Mouse (Mus musculus) forebrain, embryonic 11.5 days (tissue): ENCODE measurements around the gene Pfn2. TPM values are rescaled to one million over a fixed set of nuclear protein-coding genes. Genes with fewer than 3 reads are reported as not detected.

ENCODE experiments used
- ATAC-seq: fragments of 200-750 bp; cut with Nextera tagmentation; replicated peaks from 2 replicates; pipeline ENCODE4 v1.8.0; 2017; ENCODE audit warnings: moderate TSS enrichment; ENCODE audit not compliant: low FRiP score
- DNase-seq: peaks from one replicate; pipeline ENCODE4 v3.0.0-alpha.2; 2017; ENCODE audit warnings: low spot score
- H3K27ac ChIP-seq: fragments of 300-500 bp; sonication (generic); 2 replicates; pipeline ENCODE4 v1.5.1; 2014; ENCODE audit warnings: low read depth, low read length
- H3K27me3 ChIP-seq: fragments of 300-500 bp; sonication (generic); 2 replicates; pipeline ENCODE4 v1.6.1; 2014; ENCODE audit warnings: mild to moderate bottlenecking, low read length, mixed read lengths; ENCODE audit not compliant: control insufficient read depth, insufficient read depth
- H3K36me3 ChIP-seq: fragments of 300-500 bp; sonication (generic); 2 replicates; pipeline ENCODE4 v1.6.1; 2014; ENCODE audit warnings: mild to moderate bottlenecking, low read length, moderate library complexity, mixed read lengths; ENCODE audit not compliant: control insufficient read depth, insufficient read depth
- H3K4me1 ChIP-seq: fragments of 300-500 bp; sonication (generic); replicated peaks from 2 replicates; pipeline ENCODE4 v1.6.1; 2014; ENCODE audit warnings: low read length, mixed read lengths; ENCODE audit not compliant: control insufficient read depth, insufficient read depth
- H3K4me2 ChIP-seq: fragments of 300-500 bp; sonication (generic); 2 replicates; pipeline ENCODE4 v1.6.1; 2014; ENCODE audit warnings: low read depth, mild to moderate bottlenecking, low read length, moderate library complexity, mixed read lengths; ENCODE audit not compliant: severe bottlenecking
- H3K4me3 ChIP-seq: fragments of 300-500 bp; sonication (generic); 2 replicates; pipeline ENCODE4 v1.5.1; 2014; ENCODE audit warnings: low read depth, low read length
- H3K9ac ChIP-seq: fragments of 300-500 bp; sonication (generic); 2 replicates; pipeline ENCODE4 v1.6.1; 2014; ENCODE audit warnings: low read length
- H3K9me3 ChIP-seq: fragments of 300-500 bp; sonication (generic); 2 replicates; pipeline ENCODE4 v1.6.1; 2016; ENCODE audit warnings: low read length, mixed read lengths; ENCODE audit not compliant: control insufficient read depth
- WGBS: fragments of 180-500 bp; shearing (Covaris S2); extraction: QIAGEN DNeasy Blood & Tissue Kit; methylation state at CpG from one replicate; pipeline ENCODE4 v1.1.7; 2014; 5-methylcytosine and 5-hydroxymethylcytosine counted together
- polyA plus RNA-seq: library from polyadenylated mRNA; unstranded; fragments of >200 nt; fragmentation: Nextera tagmentation; extraction: Ambion mirVana; gene quantifications from 2 replicates; pipeline ENCODE4 v1.2.1, GENCODE M21; 2014

Pfn2 gene
- 282 and 289 TPM in 2 replicates for polyA plus RNA-seq

- Histone ChIP-seq H3K27me3 (no peaks in the 10 kb centered on the region), H3K9ac (peak within 1 kb of the TSS; percentile 97), H3K36me3 (peaks cover 4% of the 10 kb centered on the region), H3K4me2 (peak within 1 kb of the TSS; percentile 68), H3K27ac (peak within 1 kb of the TSS; percentile 98), H3K9me3 (no peaks in the 10 kb centered on the region; the same call in 1 of the 2 replicates), H3K4me1 (no peaks in the 10 kb centered on the region), H3K4me3 (peak within 1 kb of the TSS; percentile 90)
- DNase-seq (peak; percentile 95), ATAC-seq (peak; percentile 88)
- 0% methylated on average over 36 of the region's 52 CpGs for WGBS
Observed at GRCm38 (mm10) chr3:57847760-57848185, at the start of gene Pfn2. TSS of gene Pfn2 (minus strand) at chr3:57848079.

DNA sequence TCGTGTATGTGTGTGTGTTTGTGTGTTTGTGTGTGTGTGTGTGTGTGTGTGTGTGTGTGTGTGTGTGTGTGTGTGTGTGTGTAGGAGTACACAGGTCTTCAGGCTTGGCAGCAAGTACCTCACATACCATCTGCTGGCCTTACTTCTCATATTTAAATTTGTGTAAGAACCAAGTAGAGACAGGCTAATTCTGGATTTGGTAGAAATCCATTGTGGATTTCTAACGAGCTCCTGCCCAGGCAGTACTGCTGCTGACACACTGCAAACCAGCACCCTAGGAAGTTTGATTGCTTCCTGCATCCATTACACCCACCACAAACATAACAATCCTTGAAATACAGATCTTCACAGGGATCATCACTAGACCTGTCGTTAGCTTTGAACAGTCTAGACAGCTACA, 35.1 kb upstream of the Pfn2 start:
- Histone ChIP-seq H3K27me3 (no peaks in the 10 kb centered on the region), H3K36me3 (no peaks in the 10 kb centered on the region), H3K4me2 (no peak overlapping the region), H3K27ac (no peak overlapping the region), H3K4me3 (no peak overlapping the region), H3K4me1 (no peaks in the 10 kb centered on the region), H3K9me3 (peaks cover 2% of the 10 kb centered on the region; the same call in 1 of the 2 replicates), H3K9ac (no peak overlapping the region)
- no peak for ATAC-seq
- no peak for DNase-seq
- WGBS, result 71% methylated on average over 3 of the region's 3 CpGs

DNA sequence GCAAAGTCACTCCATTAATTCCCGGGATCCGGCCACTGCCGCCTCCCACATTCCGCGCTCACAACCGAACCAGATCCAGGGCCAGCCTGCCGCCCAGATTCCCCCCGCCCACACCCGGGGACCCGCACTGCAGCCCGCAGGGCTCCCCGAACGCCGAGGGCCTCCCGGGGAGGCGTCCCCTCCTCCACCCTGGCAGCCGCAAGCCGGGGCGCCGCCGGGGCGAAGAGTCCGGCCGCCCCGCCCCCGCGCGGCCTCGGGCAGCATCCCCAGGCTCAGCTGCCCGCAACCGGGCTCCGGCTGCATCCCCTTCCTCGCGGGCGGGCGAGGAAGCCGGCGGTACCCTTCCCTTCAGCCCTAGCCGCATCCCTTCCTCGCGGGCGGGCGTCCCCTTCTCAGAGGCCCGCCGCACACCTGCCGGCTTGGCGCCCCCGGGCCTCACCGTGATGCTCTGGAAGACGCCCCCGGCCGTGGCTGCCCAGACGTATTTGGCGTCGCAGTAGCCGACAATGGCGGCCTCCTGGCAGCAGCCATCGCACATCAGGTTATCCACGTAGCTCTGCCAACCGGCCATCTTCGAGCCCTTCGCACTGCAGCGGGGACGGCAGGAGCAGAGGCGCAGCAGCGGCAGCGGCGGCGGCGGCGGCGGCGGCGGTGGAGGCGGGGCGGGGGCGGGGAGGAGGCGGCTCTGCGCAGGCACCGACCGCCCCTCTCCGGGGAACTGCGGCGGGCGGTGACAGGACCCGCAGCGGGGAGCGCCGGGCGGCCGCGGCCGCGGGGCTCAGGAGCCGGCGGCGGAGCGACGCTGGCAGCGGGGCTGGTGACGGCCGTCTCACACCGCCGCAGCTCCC, 743 bp downstream of the Pfn2 start:
- H3K36me3 ChIP-seq, result peaks cover 4% of the 10 kb centered on the region
- DNase-seq, result peak; percentile 90
- no peaks in the 10 kb centered on the region for H3K27me3 ChIP-seq
- peak; percentile 87 for ATAC-seq
- H3K27ac ChIP-seq, result peak overlapping the region; percentile 98
- H3K4me3 ChIP-seq, result peak overlapping the region; percentile 90
- no peaks in the 10 kb centered on the region; the same call in 1 of the 2 replicates for H3K9me3 ChIP-seq
- H3K4me1 ChIP-seq, result no peaks in the 10 kb centered on the region
- peak overlapping the region; percentile 68 for H3K4me2 ChIP-seq
- peak overlapping the region; percentile 97 for H3K9ac ChIP-seq
- WGBS, result under 1% methylated on average over 89 of the region's 104 CpGs

- peaks cover 4% of the 10 kb centered on the region for H3K36me3 ChIP-seq
- ATAC-seq, result no peak
- no peaks in the 10 kb centered on the region for H3K27me3 ChIP-seq
- H3K9me3 ChIP-seq, result no peaks in the 10 kb centered on the region; the same call in 1 of the 2 replicates
- peak overlapping the region; percentile 98 for H3K27ac ChIP-seq
- peak overlapping the region; percentile 97 for H3K9ac ChIP-seq
- WGBS, result 0% methylated on average over 9 of the region's 9 CpGs
- DNase-seq, result no peak
- peak overlapping the region; percentile 68 for H3K4me2 ChIP-seq
- peak overlapping the region; percentile 90 for H3K4me3 ChIP-seq
- H3K4me1 ChIP-seq, result no peaks in the 10 kb centered on the region
Observed at GRCm38 (mm10) chr3:57846662-57846911, 1.3 kb downstream of the Pfn2 start.

GRCm38 (mm10) chr3:57845786-57846661, 1.9 kb downstream of the Pfn2 start:
- peak overlapping the region; percentile 68 for H3K4me2 ChIP-seq
- H3K9me3 ChIP-seq, result no peaks in the 10 kb centered on the region; the same call in 1 of the 2 replicates
- H3K27me3 ChIP-seq, result no peaks in the 10 kb centered on the region
- peak overlapping the region; percentile 90 for H3K4me3 ChIP-seq
- 9% methylated on average over 11 of the region's 11 CpGs for WGBS
- ATAC-seq (no peak), DNase-seq (peak; percentile 55)
- H3K36me3 ChIP-seq, result peaks cover 4% of the 10 kb centered on the region
- peak overlapping the region; percentile 98 for H3K27ac ChIP-seq
- no peaks in the 10 kb centered on the region for H3K4me1 ChIP-seq
- peak overlapping the region; percentile 97 for H3K9ac ChIP-seq

DNA sequence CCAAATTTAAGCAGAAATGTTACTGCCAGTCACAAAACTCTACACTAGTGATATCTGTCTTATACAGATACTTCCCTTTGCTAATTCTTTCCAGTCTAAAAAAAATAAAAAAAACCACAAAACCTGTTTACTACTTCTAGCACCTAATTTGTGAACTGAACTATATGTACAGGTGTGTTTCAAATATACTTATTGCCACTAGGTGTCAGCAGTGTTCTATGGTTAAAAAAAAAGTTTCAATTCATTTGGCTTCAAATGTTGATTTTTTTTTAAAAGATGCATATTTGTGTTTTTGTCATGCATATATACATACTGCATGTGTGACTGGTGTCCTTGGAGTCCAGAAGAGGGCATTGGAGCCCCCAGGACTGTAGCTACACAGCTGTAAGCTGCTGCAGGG, 4.1 kb downstream of the Pfn2 start:
- DNase-seq (no peak), ATAC-seq (no peak)
- Histone ChIP-seq H3K4me1 (no peaks in the 10 kb centered on the region), H3K9ac (no peak overlapping the region), H3K27ac (no peak overlapping the region), H3K36me3 (peaks cover 9% of the 10 kb centered on the region), H3K4me2 (no peak overlapping the region), H3K4me3 (no peak overlapping the region), H3K9me3 (no peaks in the 10 kb centered on the region; the same call in 1 of the 2 replicates), H3K27me3 (no peaks in the 10 kb centered on the region)

GRCm38 (mm10) chr3:57836911-57837310, 11.0 kb downstream of the Pfn2 start:
- no peaks in the 10 kb centered on the region for H3K27me3 ChIP-seq
- DNase-seq, result no peak
- no peak overlapping the region for H3K9ac ChIP-seq
- no peaks in the 10 kb centered on the region for H3K9me3 ChIP-seq
- no peak for ATAC-seq
- no peak overlapping the region for H3K4me3 ChIP-seq
- H3K27ac ChIP-seq, result no peak overlapping the region
- no peak overlapping the region for H3K4me2 ChIP-seq
- WGBS, result 94% methylated on average over 4 of the region's 4 CpGs
- peaks cover 5% of the 10 kb centered on the region for H3K36me3 ChIP-seq
- H3K4me1 ChIP-seq, result no peaks in the 10 kb centered on the region

- no peaks in the 10 kb centered on the region for H3K36me3 ChIP-seq
- H3K9ac ChIP-seq, result no peak overlapping the region
- 94% methylated on average over 11 of the region's 11 CpGs for WGBS
- H3K27ac ChIP-seq, result no peak overlapping the region
- no peak for DNase-seq
- H3K4me3 ChIP-seq, result no peak overlapping the region
- no peaks in the 10 kb centered on the region for H3K9me3 ChIP-seq
- no peaks in the 10 kb centered on the region for H3K27me3 ChIP-seq
- H3K4me2 ChIP-seq, result no peak overlapping the region
- no peaks in the 10 kb centered on the region for H3K4me1 ChIP-seq
- ATAC-seq, result no peak
Observed at GRCm38 (mm10) chr3:57833585-57833984, 14.3 kb downstream of the Pfn2 start.
